Mouse (Mus musculus) T-helper 2 cell (primary cell): ENCODE measurements at regions not wholly inside any gene's neighbourhood (a gene's known extent, or its start where the extent isn't known, plus 50 kb on each side); places are given as distances from the start of the nearest gene placed in this dataset.

Source experiments
- in situ Hi-C: fragments of 300-600 bp; cut with MboI, MseI; formaldehyde crosslinking; loops from one replicate; pipeline ENCODE4 v1.15.1; 2025; ENCODE audit warnings: high pct_unique_total_duplicates

DNA sequence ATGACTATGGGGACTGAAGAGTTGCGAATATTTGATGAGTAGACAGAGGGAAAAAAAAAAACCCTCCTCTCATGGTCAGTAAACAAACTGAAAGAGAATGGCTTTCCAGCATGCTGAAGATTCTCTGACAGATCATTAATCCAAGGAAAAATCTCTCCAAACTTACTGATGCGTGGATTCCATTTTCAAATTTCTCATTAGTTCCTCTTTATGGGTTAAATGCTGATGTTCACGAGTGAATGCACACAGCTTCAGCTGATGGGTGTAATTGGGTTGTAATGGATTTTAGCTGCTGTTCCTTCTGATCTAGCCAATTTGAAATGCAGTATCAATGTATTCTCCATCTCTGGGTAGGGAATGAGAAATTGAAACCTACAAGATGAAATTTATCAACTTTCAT lies 2945.6 kb upstream of the 5930422O12Rik start:
- in situ Hi-C loops: no loop called here

- in situ Hi-C loops: no loop called here
These were observed 2933.6 kb upstream of the 5930422O12Rik start for GRCm38 (mm10) chr8:30494851-30495355.

DNA sequence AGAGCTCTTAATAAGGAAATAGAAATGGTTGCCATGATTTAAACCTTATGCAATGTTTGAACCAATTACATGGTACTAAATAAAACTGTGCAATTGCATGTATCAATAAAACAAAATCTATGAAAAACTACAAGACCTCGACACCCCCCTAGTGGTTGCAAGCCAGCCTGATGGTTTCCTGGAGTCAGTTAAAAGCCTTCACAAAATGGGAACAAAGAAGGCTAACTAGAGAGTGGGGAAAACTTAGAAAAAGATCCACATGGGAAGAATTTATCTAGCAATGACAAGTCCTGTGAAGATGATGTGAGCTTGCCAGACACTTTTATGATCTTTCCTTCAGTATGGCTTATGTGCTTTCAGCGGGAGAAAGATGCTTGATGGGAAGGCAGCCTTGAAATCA lies 2926.3 kb upstream of the 5930422O12Rik start:
- in situ Hi-C loops: no loop called here

- in situ Hi-C loops: no loop called here
These were observed 2917.2 kb upstream of the 5930422O12Rik start for GRCm38 (mm10) chr8:30511358-30511757.

- in situ Hi-C loops: loop anchor here (10.0 kb wide), 1 partner anchor 1518 kb away; no protein-coding TSS in a partner anchor
These were observed 2905.6 kb upstream of the 5930422O12Rik start for GRCm38 (mm10) chr8:30522806-30523462.

GRCm38 (mm10) chr8:30532862-30533500 lies 2895.5 kb upstream of the 5930422O12Rik start:
- in situ Hi-C loops: no loop called here

DNA sequence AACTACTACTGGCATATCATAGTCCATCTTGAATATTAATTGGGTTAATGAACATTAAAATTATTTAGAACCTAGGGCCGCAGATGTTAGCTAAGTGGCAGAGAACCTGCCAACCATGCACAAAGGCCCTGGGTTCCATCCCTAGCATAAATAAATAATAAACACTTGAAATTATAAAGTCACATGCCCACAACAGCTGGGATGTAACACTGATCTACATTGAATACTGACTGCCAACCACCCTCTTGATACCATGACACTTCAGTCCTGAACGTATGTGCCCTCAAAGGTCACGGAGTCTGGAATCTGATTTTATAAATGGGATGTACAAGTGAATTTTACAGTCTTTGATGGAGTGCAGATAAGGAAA lies 2895.0 kb upstream of the 5930422O12Rik start:
- in situ Hi-C loops: no loop called here

- in situ Hi-C loops: no loop called here
These were observed 2893.1 kb upstream of the 5930422O12Rik start for GRCm38 (mm10) chr8:30535450-30535849.

DNA sequence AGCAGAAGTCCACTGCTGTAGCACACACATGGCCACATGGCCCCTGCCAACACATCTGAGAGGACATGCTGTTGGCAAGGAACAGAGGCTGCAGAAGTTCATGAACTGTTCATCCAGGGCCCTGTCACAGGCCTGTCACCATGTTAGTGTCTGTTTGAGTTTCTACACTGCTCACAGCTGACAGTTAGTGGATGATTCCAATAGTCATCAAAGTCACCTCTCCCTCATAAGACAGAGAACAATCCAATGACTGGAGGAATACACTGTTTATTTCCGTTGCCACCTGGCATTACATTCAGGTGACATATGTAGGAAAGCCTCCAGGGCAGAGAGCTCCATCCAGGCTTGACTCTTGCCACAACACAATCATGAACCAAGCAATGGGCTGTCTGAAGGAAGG lies 2886.3 kb upstream of the 5930422O12Rik start:
- in situ Hi-C loops: no loop called here

- in situ Hi-C loops: no loop called here
These were observed 2880.7 kb upstream of the 5930422O12Rik start for GRCm38 (mm10) chr8:30547820-30548219.

- in situ Hi-C loops: no loop called here
These were observed 2877.5 kb upstream of the 5930422O12Rik start for GRCm38 (mm10) chr8:30551051-30551450.

GRCm38 (mm10) chr8:30557429-30557828 lies 2871.1 kb upstream of the 5930422O12Rik start:
- in situ Hi-C loops: no loop called here

- in situ Hi-C loops: no loop called here
These were observed 2866.9 kb upstream of the 5930422O12Rik start for GRCm38 (mm10) chr8:30561323-30562207.

DNA sequence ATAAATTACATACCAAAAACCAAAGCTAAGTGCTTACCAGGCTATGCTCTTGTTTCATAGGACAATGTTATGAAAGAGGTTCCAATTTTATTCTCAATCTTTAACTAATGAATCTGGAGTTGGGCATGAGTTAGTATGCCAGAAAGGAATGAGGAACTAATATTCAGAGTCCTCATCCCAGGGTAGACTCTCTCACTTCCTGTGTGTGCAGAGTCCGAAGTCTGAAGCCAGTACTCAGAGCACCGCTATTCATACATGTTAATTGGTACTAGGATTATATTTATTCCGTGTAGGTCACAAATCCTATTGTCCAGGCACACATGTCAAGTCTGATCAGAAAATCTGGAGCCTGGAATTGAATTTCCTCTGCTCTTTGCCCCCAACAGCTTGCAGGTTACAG lies 2858.7 kb upstream of the 5930422O12Rik start:
- in situ Hi-C loops: no loop called here

GRCm38 (mm10) chr8:30570547-30570946 lies 2858.0 kb upstream of the 5930422O12Rik start:
- in situ Hi-C loops: no loop called here

GRCm38 (mm10) chr8:30587508-30587907 lies 2841.0 kb upstream of the 5930422O12Rik start:
- in situ Hi-C loops: no loop called here

- in situ Hi-C loops: no loop called here
These were observed 2826.1 kb upstream of the 5930422O12Rik start for GRCm38 (mm10) chr8:30602421-30602820.

GRCm38 (mm10) chr8:30630332-30630731 lies 2798.2 kb upstream of the 5930422O12Rik start:
- in situ Hi-C loops: loop anchor here (10.0 kb wide), 1 partner anchor 1176 kb away; no protein-coding TSS in a partner anchor

DNA sequence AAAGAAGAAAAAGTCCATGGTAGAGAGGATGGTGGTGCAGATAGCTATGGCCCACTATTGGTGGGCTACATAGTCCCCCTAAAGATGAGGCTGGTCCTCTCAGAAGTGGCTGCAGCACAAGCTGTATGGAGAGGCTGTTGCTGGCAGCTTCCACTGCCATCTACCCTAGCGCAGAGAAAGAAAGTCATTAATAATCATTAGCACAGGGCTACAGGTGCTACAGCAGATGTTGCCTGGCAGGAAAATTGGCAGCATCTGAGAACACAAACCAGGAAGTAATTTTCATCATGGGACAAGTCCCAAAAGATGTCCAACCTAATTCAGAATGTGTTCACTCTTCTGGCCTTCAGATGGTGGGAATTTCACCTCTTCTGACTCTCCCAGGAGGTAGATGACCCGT lies 2791.7 kb upstream of the 5930422O12Rik start:
- in situ Hi-C loops: loop anchor here (10.0 kb wide), 1 partner anchor 1182 kb away; no protein-coding TSS in a partner anchor

DNA sequence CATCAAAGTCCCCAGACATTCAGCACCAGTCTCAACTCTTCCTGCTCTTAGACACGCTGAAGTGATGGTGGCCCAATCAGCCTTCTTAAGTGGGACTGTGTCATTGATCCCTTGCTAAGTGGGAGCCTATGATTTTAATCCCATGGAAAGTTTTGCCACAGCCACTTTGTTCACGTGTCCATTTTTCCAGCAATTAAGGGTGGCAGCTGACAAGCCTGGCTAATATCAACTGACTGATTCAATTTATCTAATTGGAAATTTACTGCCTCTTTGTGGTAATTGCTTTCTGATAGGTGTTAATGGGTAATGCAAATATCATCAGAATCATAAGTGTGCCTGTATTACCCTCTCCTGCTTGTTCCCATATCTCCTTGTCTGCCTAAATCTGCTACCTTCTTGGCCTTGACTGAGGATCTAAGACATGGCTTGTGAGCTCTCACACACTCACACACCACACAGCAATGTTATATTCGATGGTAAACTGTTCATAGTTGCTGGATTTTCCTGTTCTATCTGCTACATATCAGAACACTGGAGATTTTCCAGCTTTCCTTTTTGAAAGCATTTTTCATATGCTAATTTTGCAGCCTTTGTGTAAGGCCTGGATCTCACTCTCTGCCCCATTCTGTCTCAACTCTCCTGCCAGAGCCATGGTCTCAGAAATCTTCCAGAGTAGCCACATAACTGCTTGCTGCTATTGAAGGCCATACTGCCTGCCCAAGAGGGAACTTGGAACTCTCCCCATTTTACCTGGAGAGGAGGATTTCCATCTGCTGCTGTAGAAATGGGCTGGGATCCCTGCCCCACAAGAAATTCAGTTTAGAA lies 2785.4 kb upstream of the 5930422O12Rik start:
- in situ Hi-C loops: no loop called here

DNA sequence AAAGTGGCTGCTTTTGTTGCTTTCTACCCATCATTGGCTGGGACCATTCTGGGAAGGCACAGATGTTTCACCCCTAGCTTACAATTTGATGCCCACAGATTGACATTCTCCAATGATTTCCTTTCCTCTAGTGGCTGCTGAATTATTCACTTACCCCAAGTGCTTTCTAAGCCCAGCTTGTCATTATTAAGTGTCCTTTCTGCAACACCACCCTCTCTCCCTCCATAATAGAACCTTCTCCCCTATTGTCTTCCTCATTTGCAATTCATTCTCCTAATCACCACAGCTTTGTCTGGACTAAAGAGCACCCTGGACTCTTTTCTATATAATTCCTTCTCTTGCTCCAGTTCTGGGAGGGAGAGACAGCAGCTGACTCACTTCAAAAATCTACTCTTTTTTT lies 2780.0 kb upstream of the 5930422O12Rik start:
- in situ Hi-C loops: no loop called here
